Mouse (Mus musculus) small intestine, adult 2 months (tissue): ENCODE measurements around the gene Slc51a.

ENCODE experiments used
- CTCF ChIP-seq: fragments of 200-500 bp; IDR thresholded peaks from 2 replicates; pipeline ENCODE4 v1.5.1; 2012; ENCODE audit warnings: low read depth, mild to moderate bottlenecking, control low read depth, inconsistent platforms, low read length, moderate library complexity, mixed read lengths; ENCODE audit not compliant: insufficient replicate concordance, insufficient read length; ENCODE audit errors: extremely low read depth
- POLR2A ChIP-seq: fragments of 200-500 bp; IDR thresholded peaks from 2 replicates; pipeline ENCODE4 v1.6.1; 2012; ENCODE audit warnings: low read depth, mild to moderate bottlenecking, control low read depth, inconsistent platforms, low read length, moderate library complexity

- TF ChIP-seq POLR2A, result no peak
- no peak for TF ChIP-seq CTCF
Measured at GRCm38 (mm10) chr16:32437266-32437665, 50.4 kb downstream of the Slc51a start.
